In the genomic region with DNA sequence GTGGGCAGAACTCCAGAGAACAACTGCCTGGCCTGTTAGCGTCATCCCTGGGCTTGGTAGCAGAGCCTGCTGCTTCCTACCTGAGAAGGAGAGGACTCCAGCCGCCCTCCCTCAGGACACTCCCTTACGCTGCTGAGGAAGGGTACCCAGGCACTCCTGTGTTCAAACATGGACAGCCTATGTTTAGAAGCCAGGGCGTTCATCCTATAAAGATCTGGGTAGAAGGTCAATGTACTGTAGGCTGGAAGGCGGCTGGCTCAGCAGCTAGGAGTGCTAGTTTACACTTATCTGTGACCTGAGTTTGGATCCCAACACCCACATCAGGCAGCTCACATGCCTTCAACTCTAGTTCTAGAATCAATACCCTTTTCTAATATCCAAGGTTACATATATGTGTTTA, we compare ENCODE assay signal across 22 mouse cellular contexts. TPM values are rescaled to one million over a fixed set of nuclear protein-coding genes. Genes with fewer than 3 reads are reported as not detected.
DNase-seq lines count a peak whose midpoint lies in the region; ATAC-seq and TF ChIP-seq lines count a peak whose summit lies in the region.
"Had no signal": no experiment of that assay in that cellular context is flagged by ENCODE, and none has a peak within 500 bp of the region (broad histone marks: within the 10 kb centered on the region; RNA-seq: fewer than 3 reads in every experiment).

No protein-coding gene starts in this region.

- H3K27me3 ChIP-seq in intestine, embryonic 16.5 days (replicated peaks; ENCODE audit: control insufficient read depth, insufficient read depth, low read length), result no peaks in the 10 kb centered on the region
- H3K27me3 ChIP-seq in intestine, embryonic 15.5 days (replicated peaks), result no peaks in the 10 kb centered on the region
- no peaks in the 10 kb centered on the region for H3K27me3 ChIP-seq in liver, postnatal 0 days (ENCODE audit: insufficient read depth, low read length)
- H3K27me3 ChIP-seq in stomach, postnatal 0 days (ENCODE audit: control insufficient read depth, insufficient read depth, low read length), result no peaks in the 10 kb centered on the region
- H3K27me3 ChIP-seq: embryonic facial prominence, embryonic 13.5 days; embryonic facial prominence, embryonic 15.5 days; forebrain, embryonic 12.5 days had no signal

- no peak overlapping the region for H3K4me3 ChIP-seq in intestine, embryonic 16.5 days (ENCODE audit: low read length)
- H3K4me3 ChIP-seq in intestine, embryonic 15.5 days (replicated peaks), result no peak overlapping the region
- no peak overlapping the region for H3K4me3 ChIP-seq in liver, postnatal 0 days (ENCODE audit: low read depth, low read length)
- H3K4me3 ChIP-seq in stomach, postnatal 0 days (ENCODE audit: low read depth, low read length), result no peak overlapping the region
- H3K4me3 ChIP-seq: embryonic facial prominence, embryonic 13.5 days; embryonic facial prominence, embryonic 15.5 days; erythroblast, embryonic 14.5 days; forebrain, embryonic 10.5 days; forebrain, embryonic 12.5 days had no signal

- no peak overlapping the region for H3K27ac ChIP-seq in intestine, embryonic 16.5 days (ENCODE audit: low read length)
- H3K27ac ChIP-seq in intestine, embryonic 15.5 days, result no peak overlapping the region
- no peak overlapping the region for H3K27ac ChIP-seq in liver, postnatal 0 days (ENCODE audit: low read depth)
- no peak overlapping the region for H3K27ac ChIP-seq in stomach, postnatal 0 days (replicated peaks)
- H3K27ac ChIP-seq: embryonic facial prominence, embryonic 13.5 days; embryonic facial prominence, embryonic 15.5 days; forebrain, embryonic 10.5 days; forebrain, embryonic 12.5 days had no signal

- no peak for TF ChIP-seq CTCF in liver, postnatal 0 days (IDR thresholded peaks at IDR 0.05; ENCODE audit: low read depth)
- TF ChIP-seq CTCF in stomach, postnatal 0 days (IDR thresholded peaks at IDR 0.05; ENCODE audit: low read depth), result 0 out of 2 replicates have a peak, but pooled peaks have one; percentile 2

- DNase-seq in liver, postnatal 0 days, result no peak
- DNase-seq in liver, result no peak
- DNase-seq in stomach, postnatal 0 days (ENCODE audit: low spot score), result no peak
- DNase-seq in right cerebral cortex, adult 2 months (ENCODE audit: low spot score in 2 of 2), result no peak
- DNase-seq: adrenal gland, adult 2 months; adrenal gland, postnatal 10 days; adrenal gland, postnatal 25 days; cerebellum, adult 11 months; cerebellum, adult 18-20 months; cerebellum, adult 8-10 months; cerebellum, adult 9-11 months; cerebellum, postnatal 14 days; cerebellum, postnatal 36 days; embryo, embryonic 11 days had no signal

- ATAC-seq in intestine, embryonic 16.5 days, result 0 out of 2 replicates have a peak, but pooled peaks have one; percentile 26
- no peak for ATAC-seq in intestine, embryonic 15.5 days
- 0 out of 2 replicates have a peak, but pooled peaks have one; percentile 41 for ATAC-seq in liver, postnatal 0 days
- peak; percentile 71 for ATAC-seq in stomach, postnatal 0 days (ENCODE audit: low FRiP score, low TSS enrichment)
- ATAC-seq: forebrain, embryonic 14.5 days had no signal

- TF ChIP-seq EP300 in liver, postnatal 0 days (IDR thresholded peaks at IDR 0.05; ENCODE audit: low read depth), result no peak
- no peak for TF ChIP-seq EP300 in stomach, postnatal 0 days (optimal IDR thresholded peaks at IDR 0.05)

- no peaks in the 10 kb centered on the region for H3K9me3 ChIP-seq in intestine, embryonic 16.5 days (ENCODE audit: control insufficient read depth, low read length)
- no peaks in the 10 kb centered on the region for H3K9me3 ChIP-seq in intestine, embryonic 15.5 days
- no peaks in the 10 kb centered on the region for H3K9me3 ChIP-seq in liver, postnatal 0 days (ENCODE audit: low read length)
- no peaks in the 10 kb centered on the region for H3K9me3 ChIP-seq in stomach, postnatal 0 days (ENCODE audit: control insufficient read depth, low read length)
- H3K9me3 ChIP-seq: embryonic facial prominence, embryonic 13.5 days; embryonic facial prominence, embryonic 15.5 days; forebrain, embryonic 10.5 days; forebrain, embryonic 12.5 days had no signal

- H3K36me3 ChIP-seq in intestine, embryonic 16.5 days (ENCODE audit: control insufficient read depth, insufficient read depth, low read length), result no peaks in the 10 kb centered on the region
- H3K36me3 ChIP-seq in intestine, embryonic 15.5 days, result no peaks in the 10 kb centered on the region
- no peaks in the 10 kb centered on the region for H3K36me3 ChIP-seq in liver, postnatal 0 days (replicated peaks; ENCODE audit: insufficient read depth, low read length)
- H3K36me3 ChIP-seq in stomach, postnatal 0 days (ENCODE audit: control insufficient read depth, insufficient read depth, low read length), result no peaks in the 10 kb centered on the region
- H3K36me3 ChIP-seq: embryonic facial prominence, embryonic 13.5 days; embryonic facial prominence, embryonic 15.5 days; forebrain, embryonic 10.5 days; forebrain, embryonic 12.5 days had no signal

- H3K4me2 ChIP-seq in intestine, embryonic 16.5 days (ENCODE audit: low read depth, low read length), result no peak overlapping the region
- H3K4me2 ChIP-seq in intestine, embryonic 15.5 days (replicated peaks), result no peak overlapping the region
- no peak overlapping the region for H3K4me2 ChIP-seq in liver, postnatal 0 days (ENCODE audit: low read depth, low read length)
- H3K4me2 ChIP-seq in stomach, postnatal 0 days (replicated peaks; ENCODE audit: low read depth), result no peak overlapping the region
- H3K4me2 ChIP-seq: embryonic facial prominence, embryonic 13.5 days; embryonic facial prominence, embryonic 15.5 days; forebrain, embryonic 12.5 days had no signal

- no peak overlapping the region for H3K9ac ChIP-seq in intestine, embryonic 16.5 days (ENCODE audit: low read depth, low read length)
- no peak overlapping the region for H3K9ac ChIP-seq in intestine, embryonic 15.5 days
- H3K9ac ChIP-seq in liver, postnatal 0 days (replicated peaks), result no peak overlapping the region
- H3K9ac ChIP-seq in stomach, postnatal 0 days (ENCODE audit: low read length), result no peak overlapping the region
- H3K9ac ChIP-seq: embryonic facial prominence, embryonic 13.5 days; embryonic facial prominence, embryonic 15.5 days; forebrain, embryonic 12.5 days had no signal

- H3K4me1 ChIP-seq in intestine, embryonic 16.5 days (ENCODE audit: control insufficient read depth, insufficient read depth, low read length), result peaks cover 14% of the 10 kb centered on the region
- peaks cover 16% of the 10 kb centered on the region; the same call in 1 of the 2 replicates for H3K4me1 ChIP-seq in intestine, embryonic 15.5 days (replicated peaks)
- H3K4me1 ChIP-seq in liver, postnatal 0 days (ENCODE audit: insufficient read depth), result peaks cover 5% of the 10 kb centered on the region; the same call in 1 of the 2 replicates
- H3K4me1 ChIP-seq in stomach, postnatal 0 days (replicated peaks; ENCODE audit: control insufficient read depth, insufficient read depth), result no peaks in the 10 kb centered on the region

- 81% methylated on average over 5 of the region's 5 CpGs for WGBS in intestine, embryonic 16.5 days
- WGBS in intestine, embryonic 15.5 days, result 74% methylated on average over 5 of the region's 5 CpGs
- WGBS in liver, postnatal 0 days (ENCODE audit: insufficient replicate concordance), result 66% methylated on average over 5 of the region's 5 CpGs
- 82% methylated on average over 5 of the region's 5 CpGs for WGBS in stomach, postnatal 0 days

RNA-seq across cellular contexts. Expression of a gene that starts 14.1 kb away (rescaled TPM):
- polyA plus RNA-seq in intestine, embryonic 16.5 days (2015; fragmentation: Nextera tagmentation; extraction: Ambion mirVana), result 9.4 and 11.0 TPM in 2 replicates
- polyA plus RNA-seq in intestine, embryonic 15.5 days (2015; fragmentation: Nextera tagmentation; extraction: Ambion mirVana), result 14.0 and 14.4 TPM in 2 replicates
- polyA plus RNA-seq in liver, postnatal 0 days (2015; fragmentation: Nextera tagmentation; extraction: Ambion mirVana), result 3.2 and 3.3 TPM in 2 replicates
- polyA plus RNA-seq in stomach, postnatal 0 days (2015; fragmentation: Nextera tagmentation; extraction: Ambion mirVana), result 7.1 and 7.5 TPM in 2 replicates

RNA-seq across cellular contexts. Expression of a gene that starts 49.6 kb away (rescaled TPM):
- polyA plus RNA-seq in intestine, embryonic 16.5 days (2015; fragmentation: Nextera tagmentation; extraction: Ambion mirVana), result 98.2 and 106 TPM in 2 replicates
- polyA plus RNA-seq in intestine, embryonic 15.5 days (2015; fragmentation: Nextera tagmentation; extraction: Ambion mirVana), result 99.3 and 104 TPM in 2 replicates
- polyA plus RNA-seq in liver, postnatal 0 days (2015; fragmentation: Nextera tagmentation; extraction: Ambion mirVana), result 28.2 and 29.5 TPM in 2 replicates
- polyA plus RNA-seq in stomach, postnatal 0 days (2015; fragmentation: Nextera tagmentation; extraction: Ambion mirVana), result 62.5 and 66.2 TPM in 2 replicates
